Mouse (Mus musculus): ENCODE data around the gene Gpsm2. TPM values are rescaled to one million over a fixed set of nuclear protein-coding genes. Genes with fewer than 3 reads are reported as not detected.

Gpsm2 gene
- 1 to 10 TPM; 2.1 to 2.5 TPM for total RNA-seq (2021)

GRCm38 (mm10) chr3:108722036-108722872 is at the start of gene Gpsm2:
Gpsm2 (minus strand) TSS chr3:108722309.
- intact Hi-C loops (cut with DNase I), result loop anchor here (5.0 kb wide), 2 partner anchors 50 to 130 kb away; partner anchors contain the start of gene Wdr47
- peak; percentile 89 for DNase-seq (ENCODE audit: low spot score)

GRCm38 (mm10) chr3:108770725-108771368 is 48.7 kb upstream of the Gpsm2 start:
- peak; percentile 23 for DNase-seq (ENCODE audit: low spot score)
- intact Hi-C loops (cut with DNase I), result loop anchor here (1.0 to 5.0 kb wide), 2 partner anchors 49 to 70 kb away; partner anchors contain the start of gene Gpsm2

GRCm38 (mm10) chr3:108769547-108769946 is 47.4 kb upstream of the Gpsm2 start:
- intact Hi-C loops (cut with DNase I), result loop anchor here (10.0 kb wide), 1 partner anchor 365 kb away; no protein-coding TSS in a partner anchor
- no peak for DNase-seq (ENCODE audit: low spot score)

- no peak for DNase-seq (ENCODE audit: low spot score)
- intact Hi-C loops (cut with DNase I), result loop anchor here (10.0 kb wide), 1 partner anchor 363 kb away; no protein-coding TSS in a partner anchor
These were observed 45.3 kb upstream of the Gpsm2 start for GRCm38 (mm10) chr3:108767416-108767815.

- intact Hi-C loops (cut with DNase I), result loop anchor here (10.0 kb wide), 1 partner anchor 362 kb away; no protein-coding TSS in a partner anchor
- DNase-seq (ENCODE audit: low spot score), result no peak
These were observed 44.8 kb upstream of the Gpsm2 start for GRCm38 (mm10) chr3:108766943-108767342.

GRCm38 (mm10) chr3:108765476-108765875 is 43.4 kb upstream of the Gpsm2 start:
- intact Hi-C loops (cut with DNase I), result loop anchor here (10.0 kb wide), 1 partner anchor 361 kb away; no protein-coding TSS in a partner anchor
- DNase-seq (ENCODE audit: low spot score), result no peak

GRCm38 (mm10) chr3:108764976-108765375 is 42.9 kb upstream of the Gpsm2 start:
- intact Hi-C loops (cut with DNase I), result loop anchor here (10.0 kb wide), 1 partner anchor 360 kb away; no protein-coding TSS in a partner anchor
- no peak for DNase-seq (ENCODE audit: low spot score)

GRCm38 (mm10) chr3:108763691-108764090 is 41.6 kb upstream of the Gpsm2 start:
- intact Hi-C loops (cut with DNase I), result loop anchor here (10.0 kb wide), 1 partner anchor 359 kb away; no protein-coding TSS in a partner anchor
- no peak for DNase-seq (ENCODE audit: low spot score)

GRCm38 (mm10) chr3:108762597-108763111 is 40.5 kb upstream of the Gpsm2 start:
- DNase-seq (ENCODE audit: low spot score), result peak; percentile 19
- intact Hi-C loops (cut with DNase I), result loop anchor here (10.0 kb wide), 1 partner anchor 358 kb away; no protein-coding TSS in a partner anchor

- no peak for DNase-seq (ENCODE audit: low spot score)
- intact Hi-C loops (cut with DNase I), result loop anchor here (10.0 kb wide), 1 partner anchor 355 kb away; no protein-coding TSS in a partner anchor
These were observed 37.7 kb upstream of the Gpsm2 start for GRCm38 (mm10) chr3:108759566-108760420.

- DNase-seq (ENCODE audit: low spot score), result no peak
- intact Hi-C loops (cut with DNase I), result no loop called here
These were observed 35.5 kb upstream of the Gpsm2 start for GRCm38 (mm10) chr3:108757570-108757969.

GRCm38 (mm10) chr3:108756131-108756530 is 34.0 kb upstream of the Gpsm2 start:
- intact Hi-C loops (cut with DNase I), result no loop called here
- DNase-seq (ENCODE audit: low spot score), result no peak

- DNase-seq (ENCODE audit: low spot score), result no peak
- intact Hi-C loops (cut with DNase I), result no loop called here
These were observed 33.4 kb upstream of the Gpsm2 start for GRCm38 (mm10) chr3:108755542-108755941.

- intact Hi-C loops (cut with DNase I), result no loop called here
- DNase-seq (ENCODE audit: low spot score), result no peak
These were observed 32.4 kb upstream of the Gpsm2 start for GRCm38 (mm10) chr3:108754541-108754940.

GRCm38 (mm10) chr3:108751691-108752090 is 29.6 kb upstream of the Gpsm2 start:
- intact Hi-C loops (cut with DNase I), result no loop called here
- DNase-seq (ENCODE audit: low spot score), result no peak

- intact Hi-C loops (cut with DNase I), result no loop called here
- no peak for DNase-seq (ENCODE audit: low spot score)
These were observed 29.0 kb upstream of the Gpsm2 start for GRCm38 (mm10) chr3:108751061-108751460.

- DNase-seq (ENCODE audit: low spot score), result no peak
These were observed 22.0 kb upstream of the Gpsm2 start for GRCm38 (mm10) chr3:108744060-108744459.

GRCm38 (mm10) chr3:108739045-108739708 is 17.1 kb upstream of the Gpsm2 start, which contains the start of gene Aknad1:
Aknad1 (plus strand) TSS chr3:108739658.
- intact Hi-C loops (cut with DNase I), result no loop called here
- DNase-seq (ENCODE audit: low spot score), result no peak

More at GRCm38 (mm10) chr3:108744060-108744459, 22.0 kb upstream of the Gpsm2 start:
- intact Hi-C loops (cut with DNase I), result no loop called here

GRCm38 (mm10) chr3:108737761-108738160 is 15.7 kb upstream of the Gpsm2 start:
- no peak for DNase-seq (ENCODE audit: low spot score)
- intact Hi-C loops (cut with DNase I), result no loop called here

All from heart, postnatal 25 days (tissue).